ENCODE assay signal across 23 mouse cellular contexts in the genomic region with DNA sequence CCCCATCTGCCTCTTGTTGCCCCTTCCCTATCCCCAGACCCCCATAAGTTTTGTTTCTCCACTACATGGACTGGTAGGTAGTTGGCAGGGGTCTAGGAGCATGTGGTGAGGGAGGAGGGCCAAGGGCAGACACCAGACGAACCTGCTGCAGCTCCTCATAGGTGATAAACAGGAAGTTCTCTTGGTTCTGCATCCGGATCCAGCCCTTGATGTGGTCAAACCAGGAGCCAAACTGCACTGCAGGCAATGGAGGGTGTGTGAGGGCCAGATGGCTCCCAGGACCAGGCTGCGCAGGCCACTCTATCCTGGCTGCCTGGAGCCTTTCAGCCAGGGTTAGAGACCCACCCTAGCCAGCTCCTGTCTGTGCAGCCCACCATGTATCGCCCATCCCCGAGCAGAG. TPM values are rescaled to one million over a fixed set of nuclear protein-coding genes. Genes with fewer than 3 reads are reported as not detected.
DNase-seq lines count a peak whose midpoint lies in the region; ATAC-seq lines count a peak whose summit lies in the region.
"Had no signal": no experiment of that assay in that cellular context is flagged by ENCODE, and none has a peak within 500 bp of the region (broad histone marks: within the 10 kb centered on the region; RNA-seq: fewer than 3 reads in every experiment).

No protein-coding gene starts in this region.

- no peaks in the 10 kb centered on the region for H3K9me3 ChIP-seq in midbrain, embryonic 14.5 days (ENCODE audit: control insufficient read depth, low read length)
- no peaks in the 10 kb centered on the region for H3K9me3 ChIP-seq in hindbrain, embryonic 14.5 days (ENCODE audit: control insufficient read depth, low read length)
- H3K9me3 ChIP-seq in midbrain, embryonic 15.5 days = no peaks in the 10 kb centered on the region
- H3K9me3 ChIP-seq: embryonic facial prominence, embryonic 13.5 days; hindbrain, embryonic 10.5 days had no signal

- H3K4me2 ChIP-seq in midbrain, embryonic 14.5 days (ENCODE audit: low read length) = no peak overlapping the region
- no peak overlapping the region for H3K4me2 ChIP-seq in hindbrain, embryonic 14.5 days (replicated peaks)
- no peak overlapping the region for H3K4me2 ChIP-seq in midbrain, embryonic 15.5 days
- H3K4me2 ChIP-seq: embryonic facial prominence, embryonic 13.5 days; midbrain, embryonic 11.5 days had no signal

- peak; percentile 56 for ATAC-seq in megakaryocyte, adult 5-6 weeks (ENCODE audit: poor library complexity, severe bottlenecking)
- no peak for ATAC-seq in midbrain, embryonic 14.5 days (ENCODE audit: low FRiP score, low TSS enrichment)
- ATAC-seq in hindbrain, embryonic 14.5 days (ENCODE audit: low FRiP score) = no peak
- no peak for ATAC-seq in midbrain, embryonic 15.5 days (replicated peaks)
- ATAC-seq: intestine, embryonic 16.5 days had no signal

- peak; percentile 11 for DNase-seq in adrenal gland, postnatal 14 days
- no peak for DNase-seq in adrenal gland, postnatal 4 days (ENCODE audit: low spot score in 2 of 2)
- DNase-seq in CD8-positive naive resting alpha-beta T cell, adult 2 months (ENCODE audit: low read depth in 2 of 2, low spot score in 2 of 2) = peak; percentile 68 to 83
- peak; percentile 80 to 81 for DNase-seq in thymus, postnatal 10 days (ENCODE audit: low spot score in 2 of 2)
- DNase-seq in midbrain, embryonic 14.5 days = no peak
- DNase-seq in hindbrain, embryonic 14.5 days (ENCODE audit: low spot score) = no peak
- DNase-seq: adrenal gland, postnatal 36 days; cerebellum, adult 9-10 months; kidney, postnatal 10 days; left cerebral cortex, postnatal 4 days; lung, adult 18-20 months; lung, postnatal 36 days had no signal

- H3K36me3 ChIP-seq in midbrain, embryonic 14.5 days (ENCODE audit: control insufficient read depth, insufficient read depth, low read length) = 0 out of 2 replicates have a peak, but pooled peaks cover 9% of the 10 kb centered on the region
- no peaks in the 10 kb centered on the region; the same call in 1 of the 2 replicates for H3K36me3 ChIP-seq in hindbrain, embryonic 14.5 days (replicated peaks; ENCODE audit: control insufficient read depth, insufficient read depth)
- H3K36me3 ChIP-seq in midbrain, embryonic 15.5 days (replicated peaks) = no peaks in the 10 kb centered on the region

- no peak overlapping the region for H3K27ac ChIP-seq in midbrain, embryonic 14.5 days (replicated peaks; ENCODE audit: low read depth, low read length)
- H3K27ac ChIP-seq in hindbrain, embryonic 14.5 days = no peak overlapping the region
- no peak overlapping the region for H3K27ac ChIP-seq in midbrain, embryonic 15.5 days
- H3K27ac ChIP-seq: embryonic facial prominence, embryonic 13.5 days; hindbrain, embryonic 10.5 days; layer of hippocampus, adult 2 months had no signal

- 88% methylated on average over 5 of the region's 5 CpGs for WGBS in midbrain, embryonic 14.5 days
- WGBS in hindbrain, embryonic 14.5 days = 85% methylated on average over 5 of the region's 5 CpGs
- 75% methylated on average over 5 of the region's 5 CpGs for WGBS in midbrain, embryonic 15.5 days

- no peaks in the 10 kb centered on the region for H3K27me3 ChIP-seq in midbrain, embryonic 14.5 days (ENCODE audit: control insufficient read depth, insufficient read depth, low read length)
- no peaks in the 10 kb centered on the region for H3K27me3 ChIP-seq in hindbrain, embryonic 14.5 days (ENCODE audit: control insufficient read depth, insufficient read depth, low read length)
- H3K27me3 ChIP-seq in midbrain, embryonic 15.5 days (replicated peaks) = no peaks in the 10 kb centered on the region
- H3K27me3 ChIP-seq: embryonic facial prominence, embryonic 13.5 days had no signal

- no peak overlapping the region for H3K9ac ChIP-seq in midbrain, embryonic 14.5 days (replicated peaks; ENCODE audit: low read length)
- no peak overlapping the region for H3K9ac ChIP-seq in hindbrain, embryonic 14.5 days
- no peak overlapping the region for H3K9ac ChIP-seq in midbrain, embryonic 15.5 days
- H3K9ac ChIP-seq: embryonic facial prominence, embryonic 13.5 days had no signal

- H3K4me1 ChIP-seq in midbrain, embryonic 14.5 days (ENCODE audit: control insufficient read depth, insufficient read depth, low read length) = no peaks in the 10 kb centered on the region
- no peaks in the 10 kb centered on the region for H3K4me1 ChIP-seq in hindbrain, embryonic 14.5 days (replicated peaks; ENCODE audit: control insufficient read depth, insufficient read depth, low read length)
- H3K4me1 ChIP-seq in midbrain, embryonic 15.5 days = no peaks in the 10 kb centered on the region

- H3K4me3 ChIP-seq in midbrain, embryonic 14.5 days (replicated peaks; ENCODE audit: low read depth, low read length) = no peak overlapping the region
- no peak overlapping the region for H3K4me3 ChIP-seq in hindbrain, embryonic 14.5 days (replicated peaks; ENCODE audit: low read length)
- no peak overlapping the region for H3K4me3 ChIP-seq in midbrain, embryonic 15.5 days
- H3K4me3 ChIP-seq: embryonic facial prominence, embryonic 13.5 days; hindbrain, embryonic 10.5 days; layer of hippocampus, adult 2 months had no signal

RNA-seq across cellular contexts. Expression of gene Spaca4, which starts 7.9 kb away (rescaled TPM):
- total RNA-seq in adrenal gland, postnatal 14 days (2021) = not detected in 2 replicates
- not detected for total RNA-seq in adrenal gland, postnatal 4 days (2021)
- total RNA-seq in megakaryocyte, adult 5-6 weeks (2015) = not detected in 2 replicates
- total RNA-seq in megakaryocyte, adult 5-6 weeks (2017) = not detected in 2 replicates
- polyA plus RNA-seq in midbrain, embryonic 14.5 days (2014; fragmentation: Nextera tagmentation; extraction: Ambion mirVana) = not detected in 2 replicates
- polyA plus RNA-seq in hindbrain, embryonic 14.5 days (2014; fragmentation: Nextera tagmentation; extraction: Ambion mirVana) = not detected in 2 replicates
- not detected in 2 replicates for polyA plus RNA-seq in midbrain, embryonic 15.5 days (2015; fragmentation: Nextera tagmentation; extraction: Ambion mirVana)
- total RNA-seq: adrenal gland, postnatal 36 days; gastrocnemius, postnatal 4 days; layer of hippocampus, adult 2 months; left cerebral cortex, adult 18-20 months; left cerebral cortex, postnatal 4 days; liver, adult 2 months had no signal
- polyA plus RNA-seq: embryonic facial prominence, embryonic 13.5 days; heart, embryonic 14.5 days; hindbrain, embryonic 10.5 days; liver, adult 2 months; midbrain, embryonic 11.5 days had no signal

RNA-seq across cellular contexts. Expression of gene Fam83e, which starts 12.5 kb away (rescaled TPM):
- 0.45 and 0.74 TPM in 2 replicates for total RNA-seq in adrenal gland, postnatal 14 days (2021)
- total RNA-seq in adrenal gland, postnatal 4 days (2021) = under 1 TPM; 0.45 to 0.62 TPM
- total RNA-seq in megakaryocyte, adult 5-6 weeks (2015) = 0.18 and 0.29 TPM in 2 replicates
- 0.12 and 0.22 TPM in 2 replicates for total RNA-seq in megakaryocyte, adult 5-6 weeks (2017)
- polyA plus RNA-seq in midbrain, embryonic 14.5 days (2014; fragmentation: Nextera tagmentation; extraction: Ambion mirVana) = 0.46 and 0.90 TPM in 2 replicates
- 0.17 TPM in 1 of 2 replicates, not detected in the other for polyA plus RNA-seq in hindbrain, embryonic 14.5 days (2014; fragmentation: Nextera tagmentation; extraction: Ambion mirVana)
- 0.54 and 0.74 TPM in 2 replicates for polyA plus RNA-seq in midbrain, embryonic 15.5 days (2015; fragmentation: Nextera tagmentation; extraction: Ambion mirVana)

RNA-seq across cellular contexts. Expression of gene Sphk2, which starts 15.7 kb away (rescaled TPM):
- 32.3 and 34.4 TPM in 2 replicates for total RNA-seq in adrenal gland, postnatal 14 days (2021)
- 10 to 100 TPM; 30.1 to 33.3 TPM for total RNA-seq in adrenal gland, postnatal 4 days (2021)
- total RNA-seq in megakaryocyte, adult 5-6 weeks (2015) = 14.6 and 21.2 TPM in 2 replicates
- 13.7 and 15.7 TPM in 2 replicates for total RNA-seq in megakaryocyte, adult 5-6 weeks (2017)
- 17.2 and 19.2 TPM in 2 replicates for polyA plus RNA-seq in midbrain, embryonic 14.5 days (2014; fragmentation: Nextera tagmentation; extraction: Ambion mirVana)
- 16.7 and 20.0 TPM in 2 replicates for polyA plus RNA-seq in hindbrain, embryonic 14.5 days (2014; fragmentation: Nextera tagmentation; extraction: Ambion mirVana)
- 24.5 and 26.4 TPM in 2 replicates for polyA plus RNA-seq in midbrain, embryonic 15.5 days (2015; fragmentation: Nextera tagmentation; extraction: Ambion mirVana)

RNA-seq across cellular contexts. Expression of gene Rpl18, which starts 18.2 kb away (rescaled TPM):
- total RNA-seq in adrenal gland, postnatal 14 days (2021) = 927 and 1,052 TPM in 2 replicates
- total RNA-seq in adrenal gland, postnatal 4 days (2021) = 1,000 to 10,000 TPM; 1,215 to 1,230 TPM
- total RNA-seq in megakaryocyte, adult 5-6 weeks (2015) = 1,249 and 1,272 TPM in 2 replicates
- 1,058 and 1,261 TPM in 2 replicates for total RNA-seq in megakaryocyte, adult 5-6 weeks (2017)
- polyA plus RNA-seq in midbrain, embryonic 14.5 days (2014; fragmentation: Nextera tagmentation; extraction: Ambion mirVana) = 631 and 710 TPM in 2 replicates
- polyA plus RNA-seq in hindbrain, embryonic 14.5 days (2014; fragmentation: Nextera tagmentation; extraction: Ambion mirVana) = 578 and 674 TPM in 2 replicates
- 537 and 538 TPM in 2 replicates for polyA plus RNA-seq in midbrain, embryonic 15.5 days (2015; fragmentation: Nextera tagmentation; extraction: Ambion mirVana)

RNA-seq across cellular contexts. Expression of gene Dbp, which starts 28.6 kb away (rescaled TPM):
- total RNA-seq in adrenal gland, postnatal 14 days (2021) = 31.2 and 46.3 TPM in 2 replicates
- 100 to 1,000 TPM; 101 to 129 TPM for total RNA-seq in adrenal gland, postnatal 4 days (2021)
- 3.3 and 4.1 TPM in 2 replicates for total RNA-seq in megakaryocyte, adult 5-6 weeks (2015)
- total RNA-seq in megakaryocyte, adult 5-6 weeks (2017) = 3.9 and 5.9 TPM in 2 replicates
- polyA plus RNA-seq in midbrain, embryonic 14.5 days (2014; fragmentation: Nextera tagmentation; extraction: Ambion mirVana) = 1.9 and 4.3 TPM in 2 replicates
- 3.5 and 3.9 TPM in 2 replicates for polyA plus RNA-seq in hindbrain, embryonic 14.5 days (2014; fragmentation: Nextera tagmentation; extraction: Ambion mirVana)
- polyA plus RNA-seq in midbrain, embryonic 15.5 days (2015; fragmentation: Nextera tagmentation; extraction: Ambion mirVana) = 3.3 and 3.8 TPM in 2 replicates

Comparison
In these comparisons a context has a peak if more than half of its experiments do, and no peak if none do; other contexts are left out.
1. DNase-seq: peak in adrenal gland, postnatal 14 days (single experiment), CD8-positive naive resting alpha-beta T cell, adult 2 months (2 of 2) and thymus, postnatal 10 days (2 of 2); none in adrenal gland, postnatal 4 days (0 of 2), midbrain, embryonic 14.5 days (single experiment) and hindbrain, embryonic 14.5 days (single experiment).